Comparison of ENCODE assay signal across 9 mouse cellular contexts in genomic region chr11:57950989-57951388, GRCm38 (mm10). TPM values are rescaled to one million over a fixed set of nuclear protein-coding genes. Genes with fewer than 3 reads are reported as not detected.
A peak's percentile ranks its signal among the peaks of the same experiment; 100 is the strongest.
DNase-seq lines count a peak whose midpoint lies in the region; ATAC-seq lines count a peak whose summit lies in the region.
"Had no signal": no experiment of that assay in that cellular context is flagged by ENCODE, and none has a peak within 500 bp of the region (broad histone marks: within the 10 kb centered on the region; RNA-seq: fewer than 3 reads in every experiment).

No protein-coding gene starts in this region.

- no peak overlapping the region for H3K9ac ChIP-seq in limb, embryonic 11.5 days (ENCODE audit: low read length)
- H3K9ac ChIP-seq: heart, embryonic 15.5 days had no signal

- no peak for ATAC-seq in limb, embryonic 11.5 days (ENCODE audit: insufficient number of reproducible peaks, low FRiP score, low TSS enrichment, low read depth)
- no peak for ATAC-seq in frontal cortex, adult (ENCODE audit: low TSS enrichment)

- H3K27ac ChIP-seq in limb, embryonic 11.5 days (replicated peaks; ENCODE audit: low read depth, low read length), result no peak overlapping the region
- H3K27ac ChIP-seq in limb, embryonic 10.5 days, result no peak overlapping the region
- H3K27ac ChIP-seq: heart, embryonic 15.5 days had no signal

- H3K4me3 ChIP-seq in limb, embryonic 11.5 days (ENCODE audit: low read depth, low read length), result no peak overlapping the region
- H3K4me3 ChIP-seq in limb, embryonic 10.5 days, result no peak overlapping the region
- peak overlapping the region; percentile 87 for H3K4me3 ChIP-seq in megakaryocyte, embryonic 14.5 days (replicated peaks)
- H3K4me3 ChIP-seq: heart, embryonic 15.5 days had no signal

- H3K4me1 ChIP-seq in limb, embryonic 11.5 days (ENCODE audit: control insufficient read depth, insufficient read depth, low read length), result no peaks in the 10 kb centered on the region
- peaks cover 4% of the 10 kb centered on the region for H3K4me1 ChIP-seq in limb, embryonic 10.5 days
- H3K4me1 ChIP-seq in megakaryocyte, embryonic 14.5 days, result peaks cover 29% of the 10 kb centered on the region

- no peaks in the 10 kb centered on the region for H3K9me3 ChIP-seq in limb, embryonic 11.5 days (ENCODE audit: control insufficient read depth, low read length)
- H3K9me3 ChIP-seq in limb, embryonic 10.5 days (replicated peaks), result no peaks in the 10 kb centered on the region
- H3K9me3 ChIP-seq in megakaryocyte, embryonic 14.5 days, result no peaks in the 10 kb centered on the region
- H3K9me3 ChIP-seq: heart, embryonic 15.5 days had no signal

- H3K27me3 ChIP-seq in limb, embryonic 11.5 days (ENCODE audit: control insufficient read depth, insufficient read depth, low read length), result no peaks in the 10 kb centered on the region
- no peaks in the 10 kb centered on the region for H3K27me3 ChIP-seq in limb, embryonic 10.5 days (ENCODE audit: low read depth, poor library complexity, severe bottlenecking)
- no peaks in the 10 kb centered on the region for H3K27me3 ChIP-seq in megakaryocyte, embryonic 14.5 days (replicated peaks)
- H3K27me3 ChIP-seq: heart, embryonic 15.5 days had no signal

- DNase-seq in adrenal gland, postnatal 14 days, result peak; percentile 48
- DNase-seq in adrenal gland, postnatal 25 days, result no peak
- DNase-seq in limb, embryonic 11.5 days (ENCODE audit: low spot score), result peak; percentile 68
- DNase-seq in limb, embryonic 10.5 days (ENCODE audit: low spot score), result no peak
- DNase-seq in brain, adult 2 months (ENCODE audit: low read depth, low spot score), result peak; percentile 68
- peak; percentile 38 to 43 for DNase-seq in heart, postnatal 36 days

- no peak overlapping the region for H3K4me2 ChIP-seq in limb, embryonic 11.5 days (ENCODE audit: low read depth, severe bottlenecking)
- H3K4me2 ChIP-seq: heart, embryonic 15.5 days had no signal

- intact Hi-C loops in heart, postnatal 36 days (cut with DNase I), result loop anchor here (1.0 to 5.0 kb wide), 3 partner anchors 106 to 276 kb away; partner anchors contain the start of gene Gm12248

- no peaks in the 10 kb centered on the region for H3K36me3 ChIP-seq in limb, embryonic 11.5 days (ENCODE audit: control insufficient read depth, insufficient read depth, low read length)
- no peaks in the 10 kb centered on the region for H3K36me3 ChIP-seq in limb, embryonic 10.5 days
- no peaks in the 10 kb centered on the region for H3K36me3 ChIP-seq in megakaryocyte, embryonic 14.5 days (replicated peaks; ENCODE audit: low read length)
- H3K36me3 ChIP-seq: heart, embryonic 15.5 days had no signal

- WGBS in limb, embryonic 11.5 days, result 1% methylated on average over 4 of the region's 4 CpGs
- 2% methylated on average over 4 of the region's 4 CpGs for WGBS in limb, embryonic 10.5 days

RNA-seq across cellular contexts. Expression of gene Larp1, which starts 57.9 kb away (rescaled TPM):
- total RNA-seq in adrenal gland, postnatal 14 days (2021), result 95.5 and 95.9 TPM in 2 replicates
- total RNA-seq in adrenal gland, postnatal 25 days (2021), result 103 and 106 TPM in 2 replicates
- polyA plus RNA-seq in limb, embryonic 11.5 days (2014; fragmentation: Nextera tagmentation; extraction: Ambion mirVana), result 18.9 and 22.2 TPM in 2 replicates
- polyA plus RNA-seq in limb, embryonic 10.5 days (2016; fragmentation: Nextera tagmentation; extraction: Ambion mirVana), result 20.0 and 22.6 TPM in 2 replicates
- 10 to 100 TPM; 52.4 to 55.3 TPM for total RNA-seq in heart, postnatal 36 days (2021)
- polyA plus RNA-seq in megakaryocyte, embryonic 14.5 days (2012; ENCODE audit: insufficient read depth, low replicate concordance), result 25.9 and 62.2 TPM in 2 replicates

Comparison
In these comparisons a context has a peak if more than half of its experiments do, and no peak if none do; other contexts are left out.
1. DNase-seq: peak in adrenal gland, postnatal 14 days (single experiment), limb, embryonic 11.5 days (single experiment), brain, adult 2 months (single experiment) and heart, postnatal 36 days (2 of 2); none in adrenal gland, postnatal 25 days (single experiment) and limb, embryonic 10.5 days (single experiment).